Mouse (Mus musculus): ENCODE measurements around the gene Rab35. TPM values are rescaled to one million over a fixed set of nuclear protein-coding genes. Genes with fewer than 3 reads are reported as not detected.

The Rab35 gene
- polyA plus RNA-seq, 1 experiment from 2014 or later = 19.3 TPM

DNA sequence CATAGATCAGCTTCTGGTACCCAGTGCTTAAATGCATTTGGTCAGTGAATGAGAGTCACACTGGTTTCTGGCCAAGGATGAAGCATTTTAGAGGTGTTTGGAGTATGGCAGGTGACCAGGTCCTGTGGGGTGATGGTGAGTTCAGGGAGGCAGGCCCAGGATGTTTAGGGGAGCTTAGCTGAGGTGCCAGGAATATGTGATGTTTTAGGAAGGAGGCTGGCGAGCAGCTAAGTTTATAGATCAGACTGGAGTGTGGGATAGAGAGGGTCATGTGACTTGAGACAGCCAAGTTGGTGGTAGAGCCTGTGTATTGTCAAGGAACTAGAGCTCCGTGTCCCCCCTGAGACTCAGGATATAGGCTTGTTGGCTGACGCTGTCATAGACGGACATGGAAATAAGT is 1.4 kb downstream of the Rab35 start:
- H3K4me3 ChIP-seq (ENCODE audit: low read depth, low read length) = peak overlapping the region; percentile 80
- peak overlapping the region; percentile 76 for H3K4me2 ChIP-seq (ENCODE audit: low read depth, low read length)
- no peaks in the 10 kb centered on the region for H3K9me3 ChIP-seq (ENCODE audit: control insufficient read depth, low read length)
- H3K36me3 ChIP-seq (ENCODE audit: control insufficient read depth, insufficient read depth, low read length) = 0 out of 2 replicates have a peak, but pooled peaks cover 6% of the 10 kb centered on the region
- H3K27ac ChIP-seq (replicated peaks; ENCODE audit: low read depth, low read length) = peak overlapping the region; percentile 90; the same call in 1 of the 2 replicates
- ATAC-seq (ENCODE audit: low read depth) (no peak), DNase-seq (ENCODE audit: low spot score) (no peak)
- no peaks in the 10 kb centered on the region for H3K27me3 ChIP-seq (replicated peaks; ENCODE audit: control insufficient read depth, insufficient read depth, low read length)
- H3K4me1 ChIP-seq (ENCODE audit: control insufficient read depth, insufficient read depth, low read length) = peaks cover 20% of the 10 kb centered on the region
- H3K9ac ChIP-seq (ENCODE audit: low read depth, low read length) = peak overlapping the region; percentile 90
- 49% methylated on average over 4 of the region's 4 CpGs for WGBS

- Histone ChIP-seq H3K36me3 (ENCODE audit: control insufficient read depth, insufficient read depth, low read length) (peaks cover 15% of the 10 kb centered on the region), H3K9ac (ENCODE audit: low read depth, low read length) (peak overlapping the region; percentile 41; the same call in 1 of the 2 replicates), H3K4me1 (ENCODE audit: control insufficient read depth, insufficient read depth, low read length) (peaks cover 20% of the 10 kb centered on the region), H3K27ac (replicated peaks; ENCODE audit: low read depth, low read length) (no peak overlapping the region), H3K4me3 (ENCODE audit: low read depth, low read length) (no peak overlapping the region), H3K9me3 (ENCODE audit: control insufficient read depth, low read length) (no peaks in the 10 kb centered on the region), H3K4me2 (ENCODE audit: low read depth, low read length) (no peak overlapping the region), H3K27me3 (replicated peaks; ENCODE audit: control insufficient read depth, insufficient read depth, low read length) (no peaks in the 10 kb centered on the region)
- DNase-seq (ENCODE audit: low spot score) (no peak), ATAC-seq (ENCODE audit: low read depth) (no peak)
- 89% methylated on average over 8 of the region's 8 CpGs for WGBS
These were observed 2.3 kb downstream of the Rab35 start for GRCm38 (mm10) chr5:115634046-115634445.

DNA sequence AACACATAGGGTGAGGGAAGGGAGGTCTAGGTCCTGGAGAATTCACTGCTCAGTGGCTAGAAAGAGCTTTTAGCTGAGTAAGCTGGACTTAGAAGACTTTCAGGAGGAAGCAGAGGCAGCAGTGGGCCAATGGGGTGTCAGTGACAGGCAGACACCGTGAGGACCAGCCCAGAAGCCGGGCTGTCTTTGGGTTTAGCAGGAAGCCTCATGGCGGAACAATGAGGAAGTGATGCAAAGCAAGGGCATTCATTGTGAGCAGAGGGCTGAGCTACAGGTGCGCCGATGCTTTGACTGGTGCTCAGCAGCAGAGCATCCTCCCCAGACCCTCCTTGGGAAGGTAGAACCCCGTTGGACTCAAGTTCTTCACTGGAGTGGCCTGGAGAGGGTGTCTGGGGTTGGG is 3.8 kb downstream of the Rab35 start:
- DNase-seq (ENCODE audit: low spot score) (no peak), ATAC-seq (ENCODE audit: low read depth) (no peak)
- no peak overlapping the region for H3K4me3 ChIP-seq (ENCODE audit: low read depth, low read length)
- no peaks in the 10 kb centered on the region for H3K9me3 ChIP-seq (ENCODE audit: control insufficient read depth, low read length)
- H3K4me2 ChIP-seq (ENCODE audit: low read depth, low read length) = no peak overlapping the region
- H3K27ac ChIP-seq (replicated peaks; ENCODE audit: low read depth, low read length) = no peak overlapping the region
- peaks cover 17% of the 10 kb centered on the region for H3K4me1 ChIP-seq (ENCODE audit: control insufficient read depth, insufficient read depth, low read length)
- no peak overlapping the region for H3K9ac ChIP-seq (ENCODE audit: low read depth, low read length)
- no peaks in the 10 kb centered on the region for H3K27me3 ChIP-seq (replicated peaks; ENCODE audit: control insufficient read depth, insufficient read depth, low read length)
- 72% methylated on average over 6 of the region's 6 CpGs for WGBS
- peaks cover 30% of the 10 kb centered on the region for H3K36me3 ChIP-seq (ENCODE audit: control insufficient read depth, insufficient read depth, low read length)

- Histone ChIP-seq H3K9me3 (ENCODE audit: control insufficient read depth, low read length) (no peaks in the 10 kb centered on the region), H3K27ac (replicated peaks; ENCODE audit: low read depth, low read length) (no peak overlapping the region), H3K27me3 (replicated peaks; ENCODE audit: control insufficient read depth, insufficient read depth, low read length) (no peaks in the 10 kb centered on the region), H3K4me1 (ENCODE audit: control insufficient read depth, insufficient read depth, low read length) (no peaks in the 10 kb centered on the region), H3K4me3 (ENCODE audit: low read depth, low read length) (no peak overlapping the region), H3K4me2 (ENCODE audit: low read depth, low read length) (no peak overlapping the region), H3K36me3 (ENCODE audit: control insufficient read depth, insufficient read depth, low read length) (peaks cover 83% of the 10 kb centered on the region), H3K9ac (ENCODE audit: low read depth, low read length) (no peak overlapping the region)
- WGBS = 80% methylated on average over 9 of the region's 9 CpGs
- no peak for ATAC-seq (ENCODE audit: low read depth)
- DNase-seq (ENCODE audit: low spot score) = no peak
These were observed 12.5 kb downstream of the Rab35 start for GRCm38 (mm10) chr5:115644192-115644591.

- DNase-seq (ENCODE audit: low spot score) (no peak), ATAC-seq (ENCODE audit: low read depth) (no peak)
- no peaks in the 10 kb centered on the region for H3K27me3 ChIP-seq (replicated peaks; ENCODE audit: control insufficient read depth, insufficient read depth, low read length)
- H3K36me3 ChIP-seq (ENCODE audit: control insufficient read depth, insufficient read depth, low read length) = peaks cover 43% of the 10 kb centered on the region
- H3K9ac ChIP-seq (ENCODE audit: low read depth, low read length) = no peak overlapping the region
- no peaks in the 10 kb centered on the region for H3K9me3 ChIP-seq (ENCODE audit: control insufficient read depth, low read length)
- 58% methylated on average over 3 of the region's 3 CpGs for whole genome bisulfite sequencing
- H3K4me3 ChIP-seq (ENCODE audit: low read depth, low read length) = no peak overlapping the region
- no peaks in the 10 kb centered on the region for H3K4me1 ChIP-seq (ENCODE audit: control insufficient read depth, insufficient read depth, low read length)
- no peak overlapping the region for H3K4me2 ChIP-seq (ENCODE audit: low read depth, low read length)
- no peak overlapping the region for H3K27ac ChIP-seq (replicated peaks; ENCODE audit: low read depth, low read length)
These were observed 17.2 kb downstream of the Rab35 start for GRCm38 (mm10) chr5:115648876-115649275.

- H3K4me2 ChIP-seq (ENCODE audit: low read depth, low read length) = no peak overlapping the region
- no peak overlapping the region for H3K9ac ChIP-seq (ENCODE audit: low read depth, low read length)
- H3K36me3 ChIP-seq (ENCODE audit: control insufficient read depth, insufficient read depth, low read length) = peaks cover 35% of the 10 kb centered on the region
- DNase-seq (ENCODE audit: low spot score) = no peak
- H3K27ac ChIP-seq (replicated peaks; ENCODE audit: low read depth, low read length) = no peak overlapping the region
- no peaks in the 10 kb centered on the region for H3K9me3 ChIP-seq (ENCODE audit: control insufficient read depth, low read length)
- no peaks in the 10 kb centered on the region for H3K4me1 ChIP-seq (ENCODE audit: control insufficient read depth, insufficient read depth, low read length)
- H3K4me3 ChIP-seq (ENCODE audit: low read depth, low read length) = no peak overlapping the region
- 87% methylated on average over 8 of the region's 8 CpGs for WGBS
- no peaks in the 10 kb centered on the region for H3K27me3 ChIP-seq (replicated peaks; ENCODE audit: control insufficient read depth, insufficient read depth, low read length)
- ATAC-seq (ENCODE audit: low read depth) = no peak
These were observed 18.0 kb downstream of the Rab35 start for GRCm38 (mm10) chr5:115649699-115650098.

- H3K4me2 ChIP-seq (ENCODE audit: low read depth, low read length) = no peak overlapping the region
- H3K9me3 ChIP-seq (ENCODE audit: control insufficient read depth, low read length) = no peaks in the 10 kb centered on the region
- no peak overlapping the region for H3K9ac ChIP-seq (ENCODE audit: low read depth, low read length)
- no peaks in the 10 kb centered on the region for H3K27me3 ChIP-seq (replicated peaks; ENCODE audit: control insufficient read depth, insufficient read depth, low read length)
- 92% methylated on average over 10 of the region's 10 CpGs for WGBS
- peaks cover 23% of the 10 kb centered on the region for H3K36me3 ChIP-seq (ENCODE audit: control insufficient read depth, insufficient read depth, low read length)
- no peak overlapping the region for H3K4me3 ChIP-seq (ENCODE audit: low read depth, low read length)
- no peaks in the 10 kb centered on the region for H3K4me1 ChIP-seq (ENCODE audit: control insufficient read depth, insufficient read depth, low read length)
- DNase-seq (ENCODE audit: low spot score) (no peak), ATAC-seq (ENCODE audit: low read depth) (no peak)
- H3K27ac ChIP-seq (replicated peaks; ENCODE audit: low read depth, low read length) = no peak overlapping the region
These were observed 19.2 kb downstream of the Rab35 start for GRCm38 (mm10) chr5:115650885-115651284.

- WGBS = 93% methylated on average over 10 of the region's 10 CpGs
- no peaks in the 10 kb centered on the region for H3K27me3 ChIP-seq (replicated peaks; ENCODE audit: control insufficient read depth, insufficient read depth, low read length)
- peak overlapping the region; percentile 65 for H3K9ac ChIP-seq (ENCODE audit: low read depth, low read length)
- no peak overlapping the region for H3K27ac ChIP-seq (replicated peaks; ENCODE audit: low read depth, low read length)
- peak overlapping the region; percentile 46; the same call in 1 of the 2 replicates for H3K4me3 ChIP-seq (ENCODE audit: low read depth, low read length)
- H3K36me3 ChIP-seq (ENCODE audit: control insufficient read depth, insufficient read depth, low read length) = peaks cover 14% of the 10 kb centered on the region
- peak overlapping the region; percentile 74 for H3K4me2 ChIP-seq (ENCODE audit: low read depth, low read length)
- ATAC-seq (ENCODE audit: low read depth) = no peak
- no peak for DNase-seq (ENCODE audit: low spot score)
- no peaks in the 10 kb centered on the region for H3K4me1 ChIP-seq (ENCODE audit: control insufficient read depth, insufficient read depth, low read length)
- H3K9me3 ChIP-seq (ENCODE audit: control insufficient read depth, low read length) = no peaks in the 10 kb centered on the region
These were observed 20.1 kb downstream of the Rab35 start for GRCm38 (mm10) chr5:115651821-115652220.
